Mouse (Mus musculus): Measurements from ENCODE around the gene Taf3. TPM values are rescaled to one million over a fixed set of nuclear protein-coding genes. Genes with fewer than 3 reads are reported as not detected.

Taf3 gene
- polyA plus RNA-seq, 1 experiment from 2014 or later = 6.3 TPM

GRCm38 (mm10) chr2:9955576-9956535, 92.5 kb downstream of the Taf3 start:
- no peak overlapping the region for H3K4me3 ChIP-seq (replicated peaks)
- no peak overlapping the region for H3K27ac ChIP-seq (replicated peaks)
- H3K4me1 ChIP-seq (replicated peaks) = peaks cover 9% of the 10 kb centered on the region
- peaks cover 6% of the 10 kb centered on the region; the same call in 1 of the 2 replicates for H3K36me3 ChIP-seq (replicated peaks)
- H3K27me3 ChIP-seq = no peaks in the 10 kb centered on the region
- H3K9me3 ChIP-seq (replicated peaks) = no peaks in the 10 kb centered on the region
- no peak for ATAC-seq (ENCODE audit: insufficient read depth)
- H3K9ac ChIP-seq = no peak overlapping the region
- H3K4me2 ChIP-seq = no peak overlapping the region
- 54% methylated on average over 9 of the region's 9 CpGs for WGBS (ENCODE audit: insufficient replicate concordance)

GRCm38 (mm10) chr2:9946739-9947138, 101.7 kb downstream of the Taf3 start:
- Histone ChIP-seq H3K36me3 (replicated peaks) (peaks cover 2% of the 10 kb centered on the region; the same call in 1 of the 2 replicates), H3K4me2 (no peak overlapping the region), H3K4me3 (replicated peaks) (no peak overlapping the region), H3K4me1 (replicated peaks) (no peaks in the 10 kb centered on the region), H3K27ac (replicated peaks) (no peak overlapping the region), H3K9ac (no peak overlapping the region), H3K9me3 (replicated peaks) (no peaks in the 10 kb centered on the region), H3K27me3 (no peaks in the 10 kb centered on the region)
- 43% methylated on average over 3 of the region's 3 CpGs for WGBS (ENCODE audit: insufficient replicate concordance)
- no peak for ATAC-seq (ENCODE audit: insufficient read depth)

GRCm38 (mm10) chr2:9945611-9946010, 102.8 kb downstream of the Taf3 start:
- Histone ChIP-seq H3K27ac (replicated peaks) (no peak overlapping the region), H3K9me3 (replicated peaks) (no peaks in the 10 kb centered on the region), H3K4me2 (no peak overlapping the region), H3K4me3 (replicated peaks) (no peak overlapping the region), H3K27me3 (no peaks in the 10 kb centered on the region), H3K36me3 (replicated peaks) (no peaks in the 10 kb centered on the region), H3K4me1 (replicated peaks) (no peaks in the 10 kb centered on the region), H3K9ac (no peak overlapping the region)
- 79% methylated on average over 4 of the region's 4 CpGs for WGBS (ENCODE audit: insufficient replicate concordance)
- no peak for ATAC-seq (ENCODE audit: insufficient read depth)

- no peak for ATAC-seq (ENCODE audit: insufficient read depth)
- no peaks in the 10 kb centered on the region for H3K4me1 ChIP-seq (replicated peaks)
- H3K9ac ChIP-seq = no peak overlapping the region
- H3K4me3 ChIP-seq (replicated peaks) = no peak overlapping the region
- H3K36me3 ChIP-seq (replicated peaks) = no peaks in the 10 kb centered on the region
- 52% methylated on average over 1 of the region's 1 CpGs for WGBS (ENCODE audit: insufficient replicate concordance)
- no peak overlapping the region for H3K4me2 ChIP-seq
- no peaks in the 10 kb centered on the region for H3K9me3 ChIP-seq (replicated peaks)
- H3K27me3 ChIP-seq = no peaks in the 10 kb centered on the region
- H3K27ac ChIP-seq (replicated peaks) = no peak overlapping the region
Observed at GRCm38 (mm10) chr2:9943011-9943410, 105.4 kb downstream of the Taf3 start.

- Histone ChIP-seq H3K4me3 (replicated peaks) (no peak overlapping the region), H3K4me1 (replicated peaks) (no peaks in the 10 kb centered on the region), H3K9ac (no peak overlapping the region), H3K36me3 (replicated peaks) (no peaks in the 10 kb centered on the region), H3K27me3 (no peaks in the 10 kb centered on the region), H3K4me2 (no peak overlapping the region), H3K9me3 (replicated peaks) (no peaks in the 10 kb centered on the region), H3K27ac (replicated peaks) (no peak overlapping the region)
- ATAC-seq (ENCODE audit: insufficient read depth) = no peak
- 89% methylated on average over 4 of the region's 4 CpGs for WGBS (ENCODE audit: insufficient replicate concordance)
Observed at GRCm38 (mm10) chr2:9939250-9939649, 109.1 kb downstream of the Taf3 start.

- H3K36me3 ChIP-seq (replicated peaks) = no peaks in the 10 kb centered on the region
- no peak overlapping the region for H3K9ac ChIP-seq
- H3K4me2 ChIP-seq = no peak overlapping the region
- no peak for ATAC-seq (ENCODE audit: insufficient read depth)
- 50% methylated on average over 1 of the region's 1 CpGs for WGBS (ENCODE audit: insufficient replicate concordance)
- H3K4me1 ChIP-seq (replicated peaks) = no peaks in the 10 kb centered on the region
- H3K27me3 ChIP-seq = no peaks in the 10 kb centered on the region
- H3K9me3 ChIP-seq (replicated peaks) = no peaks in the 10 kb centered on the region
- no peak overlapping the region for H3K4me3 ChIP-seq (replicated peaks)
- H3K27ac ChIP-seq (replicated peaks) = no peak overlapping the region
Observed at GRCm38 (mm10) chr2:9935965-9936364, 112.4 kb downstream of the Taf3 start.

GRCm38 (mm10) chr2:9926905-9927283, 121.5 kb downstream of the Taf3 start:
- Histone ChIP-seq H3K27me3 (no peaks in the 10 kb centered on the region), H3K9me3 (replicated peaks) (no peaks in the 10 kb centered on the region), H3K27ac (replicated peaks) (no peak overlapping the region), H3K36me3 (replicated peaks) (0 out of 2 replicates have a peak, but pooled peaks cover 3% of the 10 kb centered on the region), H3K4me3 (replicated peaks) (no peak overlapping the region), H3K4me1 (replicated peaks) (no peaks in the 10 kb centered on the region), H3K9ac (no peak overlapping the region), H3K4me2 (no peak overlapping the region)
- no peak for ATAC-seq (ENCODE audit: insufficient read depth)
- WGBS (ENCODE audit: insufficient replicate concordance) = 66% methylated on average over 4 of the region's 4 CpGs

- no peak overlapping the region for H3K9ac ChIP-seq
Observed at GRCm38 (mm10) chr2:9926194-9926904, 122.0 kb downstream of the Taf3 start.

GRCm38 (mm10) chr2:9918691-9919471, 129.5 kb downstream of the Taf3 start:
- WGBS (ENCODE audit: insufficient replicate concordance) = 69% methylated on average over 17 of the region's 17 CpGs
- H3K4me1 ChIP-seq (replicated peaks) = no peaks in the 10 kb centered on the region
- ATAC-seq (ENCODE audit: insufficient read depth) = peak; percentile 79
- peak overlapping the region; percentile 55; the same call in 1 of the 2 replicates for H3K27ac ChIP-seq (replicated peaks)
- H3K4me2 ChIP-seq = no peak overlapping the region; the same call in 1 of the 2 replicates
- H3K9me3 ChIP-seq (replicated peaks) = no peaks in the 10 kb centered on the region
- peaks cover 20% of the 10 kb centered on the region for H3K36me3 ChIP-seq (replicated peaks)
- H3K27me3 ChIP-seq = no peaks in the 10 kb centered on the region
- no peak overlapping the region for H3K9ac ChIP-seq
- H3K4me3 ChIP-seq (replicated peaks) = no peak overlapping the region

More at GRCm38 (mm10) chr2:9926194-9926904, 122.0 kb downstream of the Taf3 start:
- no peak overlapping the region for H3K4me3 ChIP-seq (replicated peaks)
- whole genome bisulfite sequencing (ENCODE audit: insufficient replicate concordance) = 30% methylated on average over 7 of the region's 7 CpGs
- H3K9me3 ChIP-seq (replicated peaks) = no peaks in the 10 kb centered on the region
- no peaks in the 10 kb centered on the region for H3K27me3 ChIP-seq
- peak overlapping the region; percentile 48; the same call in 1 of the 2 replicates for H3K27ac ChIP-seq (replicated peaks)
- no peaks in the 10 kb centered on the region for H3K4me1 ChIP-seq (replicated peaks)
- 0 out of 2 replicates have a peak, but pooled peaks cover 3% of the 10 kb centered on the region for H3K36me3 ChIP-seq (replicated peaks)
- H3K4me2 ChIP-seq = peak overlapping the region; percentile 38; the same call in 1 of the 2 replicates
- ATAC-seq (ENCODE audit: insufficient read depth) = peak; percentile 65

- Histone ChIP-seq H3K4me2 (no peak overlapping the region), H3K9ac (no peak overlapping the region), H3K27me3 (no peaks in the 10 kb centered on the region), H3K9me3 (replicated peaks) (no peaks in the 10 kb centered on the region), H3K36me3 (replicated peaks) (peaks cover 20% of the 10 kb centered on the region), H3K4me3 (replicated peaks) (no peak overlapping the region), H3K27ac (replicated peaks) (no peak overlapping the region), H3K4me1 (replicated peaks) (no peaks in the 10 kb centered on the region)
- no peak for ATAC-seq (ENCODE audit: insufficient read depth)
- WGBS (ENCODE audit: insufficient replicate concordance) = 82% methylated on average over 9 of the region's 9 CpGs
Observed at GRCm38 (mm10) chr2:9917602-9918001, 130.8 kb downstream of the Taf3 start.

All from liver, embryonic 15.5 days (tissue).